17 mouse cellular contexts compared by ENCODE assay signal in genomic region chr1:42505048-42505729, GRCm38 (mm10).
"Had no signal": no experiment of that assay in that cellular context is flagged by ENCODE, and none has a peak within 500 bp of the region (broad histone marks: within the 10 kb centered on the region; RNA-seq: fewer than 3 reads in every experiment).

No protein-coding gene starts in this region.

- ATAC-seq: inflammation-experienced regulatory T-cells, adult 6 months had no signal

- H3K27ac ChIP-seq: kidney, postnatal 0 days; layer of hippocampus, adult 2 months; limb, embryonic 13.5 days; liver, embryonic 15.5 days; macrophage; midbrain, embryonic 13.5 days; neural tube, embryonic 12.5 days had no signal

- H3K4me3 ChIP-seq: layer of hippocampus, adult 2 months; limb, embryonic 13.5 days; liver, embryonic 15.5 days; megakaryocyte, embryonic 14.5 days; midbrain, embryonic 13.5 days; neural tube, embryonic 12.5 days had no signal

- DNase-seq: kidney, adult 8-10 months; kidney, postnatal 4 days; left cerebral cortex, postnatal 4 days; lung, embryonic 14.5 days; lung, postnatal 10 days; right cerebral cortex, postnatal 14 days; thymus, postnatal 4 days had no signal

- H3K9me3 ChIP-seq: limb, embryonic 13.5 days; liver, embryonic 15.5 days; midbrain, embryonic 13.5 days; neural tube, embryonic 12.5 days had no signal

- H3K27me3 ChIP-seq: limb, embryonic 13.5 days; liver, embryonic 15.5 days; megakaryocyte, embryonic 14.5 days; midbrain, embryonic 13.5 days; neural tube, embryonic 12.5 days had no signal

- H3K4me2 ChIP-seq: limb, embryonic 13.5 days; liver, embryonic 11.5 days; liver, embryonic 15.5 days; lung, embryonic 14.5 days; midbrain, embryonic 13.5 days; neural tube, embryonic 12.5 days had no signal

- H3K36me3 ChIP-seq: limb, embryonic 13.5 days; liver, embryonic 15.5 days; midbrain, embryonic 13.5 days; neural tube, embryonic 12.5 days had no signal

- H3K4me1 ChIP-seq: liver, embryonic 15.5 days; megakaryocyte, embryonic 14.5 days; neural tube, embryonic 12.5 days had no signal

- H3K9ac ChIP-seq: limb, embryonic 13.5 days; liver, embryonic 15.5 days; lung, embryonic 14.5 days; midbrain, embryonic 13.5 days; neural tube, embryonic 12.5 days had no signal
